Mouse (Mus musculus) heart, adult 2 months (tissue): ENCODE results near the gene Vmn2r111. TPM values are rescaled to one million over a fixed set of nuclear protein-coding genes. Genes with fewer than 3 reads are reported as not detected.
"Not testable (repeated sequence)": the region's sequence is repeated elsewhere in the genome, so short reads cannot be mapped to it uniquely, and the experiment has no call there.

Source experiments
- DNase-seq, 2 experiments: peaks; one replicate each; pipeline ENCODE4 v3.0.0; 2021
- H3K27ac ChIP-seq: fragments of 200-600 bp; 2 replicates; pipeline ENCODE4 v1.8.1; 2022
- H3K27me3 ChIP-seq: fragments of 200-500 bp; 2 replicates; pipeline ENCODE4 v1.6.1; 2012; ENCODE audit warnings: mild to moderate bottlenecking, low read length, inconsistent platforms, mixed read lengths; ENCODE audit not compliant: control insufficient read depth, insufficient read depth
- H3K36me3 ChIP-seq: fragments of 200-500 bp; 2 replicates; pipeline ENCODE4 v1.6.1; 2012; ENCODE audit warnings: low read length, inconsistent platforms; ENCODE audit not compliant: control insufficient read depth, insufficient read depth
- H3K4me1 ChIP-seq: fragments of 200-500 bp; 2 replicates; pipeline ENCODE4 v1.6.1; 2011; ENCODE audit warnings: low read length; ENCODE audit not compliant: control insufficient read depth, insufficient read depth
- H3K4me3 ChIP-seq: fragments of 200-600 bp; 2 replicates; pipeline ENCODE4 v1.8.1; 2022
- H3K79me2 ChIP-seq: fragments of 200-500 bp; replicated peaks from 2 replicates; pipeline ENCODE4 v1.6.1; 2012; ENCODE audit warnings: mild to moderate bottlenecking, inconsistent platforms, low read length, moderate library complexity, mixed read lengths; ENCODE audit not compliant: control insufficient read depth, insufficient read depth
- H3K9ac ChIP-seq: fragments of 200-500 bp; 2 replicates; pipeline ENCODE4 v1.6.1; 2012; ENCODE audit warnings: low read depth, mild to moderate bottlenecking, control low read depth, inconsistent platforms, low read length, mixed read lengths
- CTCF ChIP-seq: fragments of 200-600 bp; IDR thresholded peaks from 2 replicates; pipeline ENCODE4 v1.8.1; 2022; ENCODE audit warnings: antibody characterized with exemption, mild to moderate bottlenecking, moderate library complexity
- EP300 ChIP-seq: fragments of 200-500 bp; IDR thresholded peaks from 2 replicates; pipeline ENCODE4 v1.6.1; 2011; ENCODE audit warnings: low read depth, low read length, control low read depth; ENCODE audit not compliant: insufficient read depth
- POLR2A ChIP-seq: fragments of 200-500 bp; IDR thresholded peaks from 2 replicates; pipeline ENCODE4 v1.6.1; 2011; ENCODE audit warnings: mild to moderate bottlenecking, low read depth, low read length, control low read depth; ENCODE audit not compliant: insufficient read depth
- WGBS: fragments of 180-500 bp; shearing (Covaris S2); methylation state at CpG from one replicate; pipeline ENCODE4 v1.1.7; 2018; 5-methylcytosine and 5-hydroxymethylcytosine counted together
- intact Hi-C: fragments of 180-260 bp; cut with DNase I; formaldehyde crosslinking; loops from one replicate; pipeline ENCODE4 v1.15.1; 2025
- long read RNA-seq: library from polyadenylated mRNA; stranded (forward); transcript quantifications from one replicate; pipeline ENCODE4 v2.0.0, GENCODE M21; 2021
- polyA plus RNA-seq: library from polyadenylated mRNA; depleted of rRNA; stranded (reverse); fragments of >200 nt; gene quantifications from 2 replicates; pipeline ENCODE4 v1.2.3, GENCODE M21; 2012; rRNA removed
- total RNA-seq, 2 experiments: library from RNA; stranded (reverse); gene quantifications; 2 replicates each; pipeline ENCODE4 v1.2.3; 2021

Vmn2r111 gene
- total RNA-seq (not detected), polyA plus RNA-seq (not detected in 2 replicates)
- long read RNA-seq: 0 reads

DNA sequence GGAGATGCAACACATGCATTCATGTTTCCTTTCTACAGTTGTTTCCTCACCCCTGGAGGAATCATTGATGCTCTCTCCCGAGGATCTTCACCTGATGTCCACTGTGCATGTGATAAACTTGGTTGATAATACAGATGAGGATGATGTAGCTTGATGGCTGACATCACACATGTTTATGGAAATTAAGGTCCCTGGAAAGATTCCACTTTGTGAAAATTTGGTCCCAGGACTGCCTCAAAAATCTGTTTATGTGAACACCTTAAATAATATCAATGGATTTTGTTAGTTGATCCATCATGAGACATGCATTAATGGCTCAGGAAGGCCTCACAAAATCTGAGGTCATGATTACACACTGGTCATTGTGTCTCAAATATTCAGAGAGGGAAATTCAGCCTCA, at the start of gene Vmn2r111:
Gene Vmn2r111 (minus strand): TSS at position 101 of the 400 bp plus-strand sequence.
- WGBS: 21% methylated on average over 1 of the region's 1 CpGs
- H3K27me3 ChIP-seq, DNase-seq, H3K9ac ChIP-seq, intact Hi-C loops, H3K4me3 ChIP-seq, H3K27ac ChIP-seq, H3K79me2 ChIP-seq, H3K36me3 ChIP-seq, H3K4me1 ChIP-seq: not testable (repeated sequence)

DNA sequence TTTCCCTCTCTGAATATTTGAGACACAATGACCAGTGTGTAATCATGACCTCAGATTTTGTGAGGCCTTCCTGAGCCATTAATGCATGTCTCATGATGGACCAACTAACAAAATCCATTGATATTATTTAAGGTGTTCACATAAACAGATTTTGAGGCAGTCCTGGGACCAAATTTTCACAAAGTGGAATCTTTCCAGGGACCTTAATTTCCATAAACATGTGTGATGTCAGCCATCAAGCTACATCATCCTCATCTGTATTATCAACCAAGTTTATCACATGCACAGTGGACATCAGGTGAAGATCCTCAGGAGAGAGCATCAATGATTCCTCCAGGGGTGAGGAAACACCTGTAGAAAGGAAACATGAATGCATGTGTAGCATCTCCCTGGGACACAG, 27.4 kb upstream of the Vmn2r111 start, which contains the start of gene Vmn2r112:
Gene Vmn2r112 (plus strand): TSS at position 301 of the 400 bp plus-strand sequence.
- H3K9ac ChIP-seq, DNase-seq, H3K4me3 ChIP-seq, H3K27ac ChIP-seq, H3K27me3 ChIP-seq, H3K79me2 ChIP-seq, H3K36me3 ChIP-seq, intact Hi-C loops, H3K4me1 ChIP-seq: not testable (repeated sequence)

DNA sequence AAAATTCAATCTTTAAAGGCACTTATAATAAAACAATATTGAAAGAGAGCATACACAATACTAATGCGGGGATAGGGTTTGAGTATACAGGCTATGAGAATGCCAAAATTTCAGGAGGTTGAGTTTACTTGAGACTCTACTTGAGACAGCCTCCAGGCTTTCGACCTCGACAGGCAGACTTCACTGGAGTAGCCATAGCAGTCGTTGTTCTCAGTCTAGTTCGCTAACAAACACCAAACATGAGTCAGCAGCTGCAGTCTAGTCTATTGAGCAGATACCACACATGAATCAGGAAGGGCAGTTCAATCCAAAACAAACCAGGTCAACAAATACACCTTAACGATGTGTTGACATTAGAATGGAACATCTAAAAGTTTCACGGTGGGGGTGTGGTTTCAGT, 52.8 kb downstream of the Vmn2r111 start:
- DNase-seq, H3K36me3 ChIP-seq, H3K9ac ChIP-seq, intact Hi-C loops, H3K27ac ChIP-seq, H3K27me3 ChIP-seq, H3K4me1 ChIP-seq, H3K79me2 ChIP-seq, H3K4me3 ChIP-seq: not testable (repeated sequence)
- WGBS: 71% methylated on average over 7 of the region's 7 CpGs

DNA sequence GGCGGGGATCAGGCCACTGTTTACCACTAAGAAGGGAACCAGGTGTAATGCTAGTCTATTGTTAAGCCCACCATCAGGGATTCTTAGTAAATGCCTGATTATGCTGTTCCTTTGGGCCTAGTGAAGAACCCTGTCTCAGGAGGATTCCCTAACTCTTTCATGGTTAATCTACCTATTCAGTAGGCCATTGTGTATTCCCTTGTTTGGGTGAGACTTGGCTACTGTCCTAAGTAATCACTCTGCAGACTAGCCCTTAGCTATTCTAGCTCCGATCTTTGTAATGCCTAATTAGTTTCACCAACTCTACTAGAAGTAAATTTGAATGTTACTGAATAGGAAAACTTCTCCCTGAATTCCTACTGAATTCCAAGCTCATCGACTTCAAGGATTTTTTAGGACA, 53.2 kb downstream of the Vmn2r111 start:
- DNase-seq, H3K27ac ChIP-seq, H3K27me3 ChIP-seq, H3K9ac ChIP-seq, H3K36me3 ChIP-seq, intact Hi-C loops, H3K4me3 ChIP-seq, H3K79me2 ChIP-seq, H3K4me1 ChIP-seq: not testable (repeated sequence)
- WGBS: 73% methylated on average over 3 of the region's 3 CpGs

DNA sequence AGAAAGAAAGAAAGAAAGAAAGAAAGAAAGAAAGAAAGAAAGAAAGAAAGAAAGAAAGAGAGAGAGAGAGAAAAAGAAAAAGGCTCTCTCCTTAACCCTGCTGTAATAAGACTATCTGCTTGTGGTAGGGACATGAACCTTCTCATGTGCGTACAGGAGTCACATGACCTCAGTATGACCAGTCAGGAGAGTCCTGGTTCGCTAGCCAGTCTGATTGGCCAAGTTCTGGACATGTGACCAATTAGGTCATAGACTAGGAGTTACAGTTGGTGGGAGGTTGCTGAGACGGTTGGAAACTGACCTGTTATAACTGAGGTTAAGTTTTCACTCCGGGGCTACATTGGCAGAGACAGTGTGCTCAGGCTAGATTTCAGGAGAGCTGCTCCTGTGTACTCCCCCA, 76.2 kb downstream of the Vmn2r111 start:
- no peak for TF ChIP-seq EP300
- no peak for TF ChIP-seq CTCF
- TF ChIP-seq POLR2A: no peak
- Histone ChIP-seq H3K4me1 (no peaks in the 10 kb centered on the region), H3K9ac (no peak overlapping the region), H3K79me2 (no peaks in the 10 kb centered on the region), H3K36me3 (no peaks in the 10 kb centered on the region), H3K4me3 (no peak overlapping the region), H3K27ac (no peak overlapping the region), H3K27me3 (no peaks in the 10 kb centered on the region)
- intact Hi-C loops: no loop called here
- WGBS: 59% methylated on average over 4 of the region's 4 CpGs
- DNase-seq: no peak

Other genes starting within 250 kb of the Vmn2r111 start
- 1 to 10 TPM; 4.6 to 4.9 TPM for gene Zfp944, start 212.1 kb downstream of the Vmn2r111 start, total RNA-seq
- 1.4 and 2.8 TPM in 2 replicates for gene Zfp944, start 212.1 kb downstream of the Vmn2r111 start, polyA plus RNA-seq
- 10 to 100 TPM in 1 of 2 experiments, 1 to 10 TPM in 1; 9.2 to 10.2 TPM for gene Zfp758, start 212.0 kb downstream of the Vmn2r111 start, total RNA-seq
- 0.92 and 1.5 TPM in 2 replicates for gene Zfp758, start 212.0 kb downstream of the Vmn2r111 start, polyA plus RNA-seq
- gene Zfp946, start 149.3 kb downstream of the Vmn2r111 start, total RNA-seq: 1 to 10 TPM; 2.9 to 3.3 TPM
- gene Zfp946, start 149.3 kb downstream of the Vmn2r111 start, polyA plus RNA-seq: 1.4 and 2.3 TPM in 2 replicates
- gene Vmn2r112, start 27.5 kb upstream of the Vmn2r111 start, total RNA-seq: not detected
- not detected in 2 replicates for gene Vmn2r112, start 27.5 kb upstream of the Vmn2r111 start, polyA plus RNA-seq